Mouse (Mus musculus): ENCODE measurements around the gene Szt2.

DNA sequence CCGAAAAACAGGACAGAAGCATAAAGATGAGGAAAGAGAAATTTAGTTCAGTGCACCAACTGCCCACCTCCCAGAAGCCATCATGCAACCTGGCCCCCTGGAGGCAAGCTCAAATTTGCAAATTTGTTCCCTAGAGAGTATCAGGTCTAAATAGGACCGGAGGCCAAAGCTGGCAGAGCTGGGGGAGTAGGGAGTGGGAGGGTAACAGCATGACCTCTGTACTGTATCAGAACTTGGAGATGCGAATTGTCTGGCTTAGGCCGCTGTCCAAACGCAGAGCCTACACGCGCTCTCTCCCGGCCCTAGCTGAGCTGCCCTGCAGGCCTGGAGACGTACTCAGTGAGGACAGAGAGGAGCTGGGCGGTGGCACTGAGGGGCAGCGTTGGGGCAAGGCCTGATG, 18.9 kb downstream of the Szt2 start:
- TF ChIP-seq CTCF (IDR thresholded peaks at IDR 0.05; ENCODE audit: low read depth): no peak
- TF ChIP-seq EP300 (IDR thresholded peaks at IDR 0.05; ENCODE audit: low read depth): no peak
